Mouse (Mus musculus): ENCODE measurements around the gene Slc50a1. TPM values are rescaled to one million over a fixed set of nuclear protein-coding genes. Genes with fewer than 3 reads are reported as not detected.

Slc50a1 gene
- polyA plus RNA-seq, 1 experiment, result 297 TPM

DNA sequence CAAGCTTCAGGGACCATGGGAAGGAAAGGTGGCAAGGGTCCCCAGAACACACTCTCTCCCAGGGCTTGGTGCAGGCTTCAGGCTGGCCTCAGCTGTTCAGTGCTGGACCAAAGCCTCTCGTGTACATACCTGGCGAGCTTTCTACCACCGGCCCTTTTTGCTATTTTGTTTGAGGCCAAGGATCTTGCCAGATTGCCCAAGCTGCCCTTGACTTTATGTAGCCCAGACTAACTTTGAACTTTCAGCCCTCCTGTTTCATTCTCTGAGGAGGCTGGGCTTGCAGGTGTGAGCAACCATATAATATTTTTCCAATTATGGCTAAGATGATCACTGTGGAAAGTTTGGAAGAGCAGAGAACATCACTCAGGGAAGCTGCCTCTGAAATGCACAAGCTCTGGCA lies 13.9 kb upstream of the Slc50a1 start:
- H3K4me1 ChIP-seq (ENCODE audit: control insufficient read depth, insufficient read depth, low read length), result peaks cover 5% of the 10 kb centered on the region
- 67% methylated on average over 3 of the region's 3 CpGs for WGBS
- H3K4me3 ChIP-seq (replicated peaks; ENCODE audit: extremely low read depth, low read depth, low read length), result no peak overlapping the region
- TF ChIP-seq POLR2A (IDR thresholded peaks at IDR 0.05; ENCODE audit: borderline replicate concordance, extremely low read depth, low read depth, low read length), result no peak
- TF ChIP-seq CTCF (IDR thresholded peaks at IDR 0.05; ENCODE audit: insufficient read depth, low read length), result no peak
- no peak for DNase-seq

DNA sequence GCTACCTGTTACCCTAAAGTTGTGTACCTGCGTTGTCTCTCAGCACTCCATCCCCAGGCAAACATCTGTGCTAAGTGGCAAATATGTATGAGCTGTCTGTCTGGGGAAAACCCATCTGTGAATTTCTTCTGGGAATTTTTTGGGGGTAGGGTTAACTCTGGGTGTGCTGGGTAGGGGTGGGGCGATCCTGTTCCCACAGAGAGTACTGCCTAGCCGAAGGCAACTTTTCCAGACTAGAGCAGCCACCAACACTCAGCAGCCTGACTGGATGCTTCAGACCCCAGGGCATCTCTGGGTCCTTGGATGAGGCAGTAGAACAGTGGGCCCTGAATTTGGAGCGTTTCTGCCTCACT lies 11.9 kb upstream of the Slc50a1 start:
- no peak for DNase-seq
- whole genome bisulfite sequencing, result 25% methylated on average over 4 of the region's 4 CpGs
- no peak for TF ChIP-seq CTCF (IDR thresholded peaks at IDR 0.05; ENCODE audit: insufficient read depth, low read length)
- TF ChIP-seq POLR2A (IDR thresholded peaks at IDR 0.05; ENCODE audit: borderline replicate concordance, extremely low read depth, low read depth, low read length), result no peak
- Histone ChIP-seq H3K4me1 (ENCODE audit: control insufficient read depth, insufficient read depth, low read length) (peaks cover 5% of the 10 kb centered on the region), H3K4me3 (replicated peaks; ENCODE audit: extremely low read depth, low read depth, low read length) (no peak overlapping the region)

GRCm38 (mm10) chr3:89281579-89282290 lies 11.4 kb upstream of the Slc50a1 start:
- peak; percentile 86 for DNase-seq
- TF ChIP-seq POLR2A (IDR thresholded peaks at IDR 0.05; ENCODE audit: borderline replicate concordance, extremely low read depth, low read depth, low read length) (peak; percentile 28; the same call in 1 of the 2 replicates), CTCF (IDR thresholded peaks at IDR 0.05; ENCODE audit: insufficient read depth, low read length) (peak; percentile 98)
- Histone ChIP-seq H3K4me3 (replicated peaks; ENCODE audit: extremely low read depth, low read depth, low read length) (peak overlapping the region; percentile 17), H3K4me1 (ENCODE audit: control insufficient read depth, insufficient read depth, low read length) (peaks cover 5% of the 10 kb centered on the region)
- WGBS, result 9% methylated on average over 20 of the region's 20 CpGs

- DNase-seq, result peak; percentile 85
- H3K4me3 ChIP-seq (replicated peaks; ENCODE audit: extremely low read depth, low read depth, low read length), result peak within 1 kb of the TSS; percentile 92
- H3K4me1 ChIP-seq (ENCODE audit: control insufficient read depth, insufficient read depth, low read length), result peaks cover 11% of the 10 kb centered on the region
- WGBS, result 1% methylated on average over 52 of the region's 52 CpGs
- TF ChIP-seq POLR2A (IDR thresholded peaks at IDR 0.05; ENCODE audit: borderline replicate concordance, extremely low read depth, low read depth, low read length) (peak; percentile 69; the same call in 1 of the 2 replicates), CTCF (IDR thresholded peaks at IDR 0.05; ENCODE audit: insufficient read depth, low read length) (no peak)
Measured at GRCm38 (mm10) chr3:89280606-89281511, 10.5 kb upstream of the Slc50a1 start, which contains the start of gene Efna1. Gene Efna1, minus strand, starts transcription at chr3:89281142.

DNA sequence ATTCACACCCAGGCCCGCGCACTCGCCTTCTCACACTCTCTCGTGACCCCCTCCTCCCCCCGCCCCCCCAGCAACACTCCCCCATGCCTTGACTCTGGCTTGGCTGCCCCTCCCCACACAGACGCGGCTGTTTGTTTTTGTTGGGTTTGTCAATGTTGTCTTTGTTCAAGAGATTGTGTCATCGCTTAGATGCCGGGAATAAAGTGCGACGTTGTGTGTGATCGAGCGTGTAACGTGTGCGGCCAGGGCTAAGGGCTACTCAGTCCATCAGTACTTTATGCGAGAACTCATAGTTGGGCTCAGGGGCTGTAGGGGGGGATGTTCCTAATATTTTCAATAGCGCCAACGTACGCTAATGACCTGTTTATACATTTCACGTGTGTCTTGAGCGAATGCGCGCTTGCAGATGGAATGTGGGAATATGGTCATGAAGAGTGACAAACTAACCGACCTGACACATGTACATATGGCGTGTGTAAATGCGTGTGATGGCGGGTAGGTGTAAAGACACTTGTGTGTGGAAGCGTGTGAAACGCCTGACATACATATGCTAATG lies 9.8 kb upstream of the Slc50a1 start:
- under 1% methylated on average over 29 of the region's 29 CpGs for WGBS
- Histone ChIP-seq H3K4me1 (ENCODE audit: control insufficient read depth, insufficient read depth, low read length) (peaks cover 12% of the 10 kb centered on the region), H3K4me3 (replicated peaks; ENCODE audit: extremely low read depth, low read depth, low read length) (peak overlapping the region; percentile 92)
- TF ChIP-seq CTCF (IDR thresholded peaks at IDR 0.05; ENCODE audit: insufficient read depth, low read length) (no peak), POLR2A (IDR thresholded peaks at IDR 0.05; ENCODE audit: borderline replicate concordance, extremely low read depth, low read depth, low read length) (peak; percentile 54; the same call in 1 of the 2 replicates)
- peak; percentile 65 for DNase-seq

DNA sequence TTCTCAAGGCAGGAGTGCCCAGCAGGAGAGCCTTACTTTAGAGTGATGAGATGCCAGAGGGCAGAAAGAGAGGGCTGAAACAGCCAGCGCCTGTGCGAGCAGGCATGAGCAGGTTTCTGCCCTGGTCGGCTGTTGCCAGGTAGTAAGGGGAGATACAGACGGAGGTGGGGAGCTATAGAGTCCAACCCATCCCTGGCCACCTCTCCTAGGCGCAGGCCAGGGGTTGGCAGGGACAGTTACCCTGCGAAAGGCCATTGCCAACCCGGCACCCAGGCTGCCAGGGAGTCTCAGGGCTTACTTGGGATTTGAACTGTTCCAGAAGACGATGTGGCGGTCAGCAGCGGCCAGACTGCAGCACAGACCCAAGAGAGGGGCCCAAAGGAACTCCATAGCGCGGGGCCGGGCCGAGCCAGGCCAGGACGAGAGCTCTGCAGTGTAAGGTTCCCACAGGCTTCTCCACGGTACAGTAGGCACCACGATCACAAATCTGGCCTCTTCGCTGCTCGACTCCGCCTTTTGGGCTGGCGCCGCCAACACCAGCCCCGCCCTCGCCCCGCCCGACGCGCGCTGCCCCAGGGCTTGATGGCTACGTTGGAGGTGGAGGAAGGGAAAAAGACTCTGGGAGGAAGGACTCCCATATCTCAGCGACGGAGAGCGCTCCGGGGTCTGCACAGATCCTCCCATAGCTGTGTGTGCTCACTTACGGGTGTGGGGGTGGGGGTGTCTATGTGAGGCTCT lies 9.0 kb upstream of the Slc50a1 start:
- Histone ChIP-seq H3K4me1 (ENCODE audit: control insufficient read depth, insufficient read depth, low read length) (peaks cover 12% of the 10 kb centered on the region), H3K4me3 (replicated peaks; ENCODE audit: extremely low read depth, low read depth, low read length) (peak overlapping the region; percentile 92)
- 4% methylated on average over 35 of the region's 35 CpGs for WGBS
- 0 out of 2 replicates have a peak, but pooled peaks have one; percentile 94 for TF ChIP-seq POLR2A (IDR thresholded peaks at IDR 0.05; ENCODE audit: borderline replicate concordance, extremely low read depth, low read depth, low read length)
- TF ChIP-seq CTCF (IDR thresholded peaks at IDR 0.05; ENCODE audit: insufficient read depth, low read length), result no peak
- peak; percentile 88 for DNase-seq

- DNase-seq, result no peak
- Histone ChIP-seq H3K4me1 (ENCODE audit: control insufficient read depth, insufficient read depth, low read length) (peaks cover 12% of the 10 kb centered on the region), H3K4me3 (replicated peaks; ENCODE audit: extremely low read depth, low read depth, low read length) (peak overlapping the region; percentile 92)
- TF ChIP-seq CTCF (IDR thresholded peaks at IDR 0.05; ENCODE audit: insufficient read depth, low read length), result no peak
- TF ChIP-seq POLR2A (IDR thresholded peaks at IDR 0.05; ENCODE audit: borderline replicate concordance, extremely low read depth, low read depth, low read length), result no peak
- WGBS, result 22% methylated on average over 8 of the region's 8 CpGs
Measured at GRCm38 (mm10) chr3:89278643-89279042, 8.3 kb upstream of the Slc50a1 start.

GRCm38 (mm10) chr3:89278107-89278506 lies 7.7 kb upstream of the Slc50a1 start:
- Histone ChIP-seq H3K4me3 (replicated peaks; ENCODE audit: extremely low read depth, low read depth, low read length) (peak overlapping the region; percentile 92), H3K4me1 (ENCODE audit: control insufficient read depth, insufficient read depth, low read length) (peaks cover 12% of the 10 kb centered on the region)
- no peak for DNase-seq
- 34% methylated on average over 7 of the region's 7 CpGs for WGBS
- TF ChIP-seq POLR2A (IDR thresholded peaks at IDR 0.05; ENCODE audit: borderline replicate concordance, extremely low read depth, low read depth, low read length) (peak; percentile 88; the same call in 1 of the 2 replicates), CTCF (IDR thresholded peaks at IDR 0.05; ENCODE audit: insufficient read depth, low read length) (no peak)
